Comparison of ENCODE assay signal across 8 mouse cellular contexts in the genomic region with DNA sequence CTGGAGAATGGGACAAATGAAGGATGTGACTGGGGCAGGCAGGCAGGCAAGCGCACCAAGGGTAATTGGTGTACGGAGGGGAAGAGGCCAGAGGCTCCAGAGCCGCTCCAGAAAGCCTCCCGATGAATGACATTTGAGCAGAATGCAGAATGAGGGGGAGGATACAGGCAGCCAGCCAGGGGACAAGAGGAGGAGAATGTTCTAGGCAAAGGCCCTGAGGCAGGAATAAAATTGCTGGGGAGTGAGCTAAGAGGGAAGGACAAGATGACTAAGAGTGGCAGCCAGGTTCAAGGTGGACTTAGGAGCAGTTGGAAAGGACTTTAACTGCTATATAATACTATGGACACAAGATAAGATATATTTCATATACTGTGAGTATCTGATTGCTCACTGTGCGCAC. TPM values are rescaled to one million over a fixed set of nuclear protein-coding genes. Genes with fewer than 3 reads are reported as not detected.
DNase-seq lines count a peak whose midpoint lies in the region; ATAC-seq lines count a peak whose summit lies in the region.

No protein-coding gene starts in this region.

- H3K4me2 ChIP-seq in kidney, embryonic 14.5 days (replicated peaks; ENCODE audit: low read depth, low read length), result no peak overlapping the region
- peak overlapping the region; percentile 33; the same call in 1 of the 2 replicates for H3K4me2 ChIP-seq in intestine, embryonic 15.5 days (replicated peaks)
- H3K4me2 ChIP-seq in lung, embryonic 15.5 days, result no peak overlapping the region
- H3K4me2 ChIP-seq in hindbrain, embryonic 16.5 days (ENCODE audit: low read length), result no peak overlapping the region
- no peak overlapping the region for H3K4me2 ChIP-seq in forebrain, embryonic 16.5 days (ENCODE audit: low read length)

- no peak; the same call in 1 of the 2 replicates for ATAC-seq in kidney, embryonic 14.5 days (ENCODE audit: low FRiP score, low TSS enrichment)
- ATAC-seq in intestine, embryonic 15.5 days, result peak; percentile 57
- no peak for ATAC-seq in lung, embryonic 15.5 days (ENCODE audit: borderline replicate concordance, extremely low read depth, low FRiP score, low TSS enrichment)
- no peak for ATAC-seq in hindbrain, embryonic 16.5 days
- no peak for ATAC-seq in activated CD4-positive, CD25-positive, alpha-beta regulatory T cell, adult 4 months
- ATAC-seq in forebrain, embryonic 16.5 days, result no peak

- peak; percentile 80 for DNase-seq in kidney, adult 11 months
- peak; percentile 77 for DNase-seq in adrenal gland, postnatal 14 days

- no peaks in the 10 kb centered on the region for H3K27me3 ChIP-seq in kidney, embryonic 14.5 days (ENCODE audit: control insufficient read depth, insufficient read depth, low read length)
- H3K27me3 ChIP-seq in intestine, embryonic 15.5 days (replicated peaks), result no peaks in the 10 kb centered on the region
- H3K27me3 ChIP-seq in lung, embryonic 15.5 days, result no peaks in the 10 kb centered on the region
- H3K27me3 ChIP-seq in hindbrain, embryonic 16.5 days (replicated peaks; ENCODE audit: control insufficient read depth, insufficient read depth, low read length), result no peaks in the 10 kb centered on the region
- no peaks in the 10 kb centered on the region for H3K27me3 ChIP-seq in forebrain, embryonic 16.5 days (replicated peaks; ENCODE audit: control insufficient read depth, insufficient read depth, low read length)

- no peak overlapping the region for H3K27ac ChIP-seq in kidney, embryonic 14.5 days (ENCODE audit: low read depth, low read length)
- H3K27ac ChIP-seq in intestine, embryonic 15.5 days, result peak overlapping the region; percentile 90
- H3K27ac ChIP-seq in lung, embryonic 15.5 days, result peak overlapping the region; percentile 56
- H3K27ac ChIP-seq in hindbrain, embryonic 16.5 days (ENCODE audit: low read depth, low read length), result no peak overlapping the region
- no peak overlapping the region for H3K27ac ChIP-seq in forebrain, embryonic 16.5 days (ENCODE audit: low read length)

- H3K9ac ChIP-seq in kidney, embryonic 14.5 days (ENCODE audit: low read depth, low read length), result no peak overlapping the region
- no peak overlapping the region for H3K9ac ChIP-seq in intestine, embryonic 15.5 days
- H3K9ac ChIP-seq in lung, embryonic 15.5 days, result no peak overlapping the region
- H3K9ac ChIP-seq in hindbrain, embryonic 16.5 days (ENCODE audit: low read depth, low read length), result no peak overlapping the region
- H3K9ac ChIP-seq in forebrain, embryonic 16.5 days (replicated peaks; ENCODE audit: low read depth, low read length), result no peak overlapping the region

- H3K9me3 ChIP-seq in kidney, embryonic 14.5 days (ENCODE audit: control insufficient read depth, low read length), result no peaks in the 10 kb centered on the region
- H3K9me3 ChIP-seq in intestine, embryonic 15.5 days, result no peaks in the 10 kb centered on the region
- no peaks in the 10 kb centered on the region for H3K9me3 ChIP-seq in lung, embryonic 15.5 days
- H3K9me3 ChIP-seq in hindbrain, embryonic 16.5 days (ENCODE audit: control insufficient read depth, low read length), result no peaks in the 10 kb centered on the region
- H3K9me3 ChIP-seq in forebrain, embryonic 16.5 days (ENCODE audit: control insufficient read depth, low read length), result no peaks in the 10 kb centered on the region; the same call in 1 of the 2 replicates

- 36% methylated on average over 5 of the region's 5 CpGs for WGBS in kidney, embryonic 14.5 days
- 33% methylated on average over 5 of the region's 5 CpGs for WGBS in intestine, embryonic 15.5 days
- WGBS in lung, embryonic 15.5 days, result 32% methylated on average over 5 of the region's 5 CpGs
- 63% methylated on average over 5 of the region's 5 CpGs for WGBS in hindbrain, embryonic 16.5 days
- WGBS in forebrain, embryonic 16.5 days, result 36% methylated on average over 5 of the region's 5 CpGs

- H3K4me1 ChIP-seq in kidney, embryonic 14.5 days (ENCODE audit: control insufficient read depth, insufficient read depth, low read length), result 0 out of 2 replicates have a peak, but pooled peaks cover 5% of the 10 kb centered on the region
- H3K4me1 ChIP-seq in intestine, embryonic 15.5 days (replicated peaks), result peaks cover 28% of the 10 kb centered on the region
- H3K4me1 ChIP-seq in lung, embryonic 15.5 days, result peaks cover 27% of the 10 kb centered on the region
- no peaks in the 10 kb centered on the region for H3K4me1 ChIP-seq in hindbrain, embryonic 16.5 days (ENCODE audit: control insufficient read depth, insufficient read depth, low read depth, low read length)
- peaks cover 4% of the 10 kb centered on the region; the same call in 1 of the 2 replicates for H3K4me1 ChIP-seq in forebrain, embryonic 16.5 days (replicated peaks; ENCODE audit: control insufficient read depth, insufficient read depth, low read length)

- H3K4me3 ChIP-seq in kidney, embryonic 14.5 days (ENCODE audit: low read length), result no peak overlapping the region
- no peak overlapping the region for H3K4me3 ChIP-seq in intestine, embryonic 15.5 days (replicated peaks)
- no peak overlapping the region for H3K4me3 ChIP-seq in lung, embryonic 15.5 days
- no peak overlapping the region for H3K4me3 ChIP-seq in hindbrain, embryonic 16.5 days (ENCODE audit: low read length)
- no peak overlapping the region for H3K4me3 ChIP-seq in forebrain, embryonic 16.5 days (replicated peaks; ENCODE audit: low read length)

- no peaks in the 10 kb centered on the region for H3K36me3 ChIP-seq in kidney, embryonic 14.5 days (ENCODE audit: control insufficient read depth, insufficient read depth, low read length)
- no peaks in the 10 kb centered on the region for H3K36me3 ChIP-seq in intestine, embryonic 15.5 days
- no peaks in the 10 kb centered on the region for H3K36me3 ChIP-seq in lung, embryonic 15.5 days
- no peaks in the 10 kb centered on the region for H3K36me3 ChIP-seq in hindbrain, embryonic 16.5 days (ENCODE audit: control insufficient read depth, insufficient read depth, low read length)
- no peaks in the 10 kb centered on the region for H3K36me3 ChIP-seq in forebrain, embryonic 16.5 days (ENCODE audit: control insufficient read depth, insufficient read depth)

RNA-seq across cellular contexts. Expression of gene Lima1, which starts 9.3 kb away (rescaled TPM):
- polyA plus RNA-seq in kidney, embryonic 14.5 days (2014; fragmentation: Nextera tagmentation; extraction: Ambion mirVana), result 23.4 and 43.5 TPM in 2 replicates
- total RNA-seq in adrenal gland, postnatal 14 days (2021), result 37.4 and 39.9 TPM in 2 replicates
- polyA plus RNA-seq in intestine, embryonic 15.5 days (2015; fragmentation: Nextera tagmentation; extraction: Ambion mirVana), result 86.5 and 96.4 TPM in 2 replicates
- 37.9 and 43.6 TPM in 2 replicates for polyA plus RNA-seq in lung, embryonic 15.5 days (2015; fragmentation: Nextera tagmentation; extraction: Ambion mirVana)
- 12.9 and 15.3 TPM in 2 replicates for polyA plus RNA-seq in hindbrain, embryonic 16.5 days (2015; fragmentation: Nextera tagmentation; extraction: Ambion mirVana)
- polyA plus RNA-seq in activated CD4-positive, CD25-positive, alpha-beta regulatory T cell, adult 4 months (2017; shearing (Covaris generic)), result under 1 TPM; 0.89 to 0.93 TPM
- 38.0 and 43.5 TPM in 2 replicates for polyA plus RNA-seq in forebrain, embryonic 16.5 days (2015; fragmentation: Nextera tagmentation; extraction: Ambion mirVana)

Comparison
In these comparisons a context has a peak if more than half of its experiments do, and no peak if none do; other contexts are left out.
1. H3K27ac ChIP-seq: peak in intestine, embryonic 15.5 days (single experiment) and lung, embryonic 15.5 days (single experiment); none in kidney, embryonic 14.5 days (single experiment), hindbrain, embryonic 16.5 days (single experiment) and forebrain, embryonic 16.5 days (single experiment).